Mouse (Mus musculus): ENCODE measurements around the gene Ncoa1.

GRCm38 (mm10) chr12:4313824-4314223 lies 163.2 kb downstream of the Ncoa1 start:
- TF ChIP-seq CTCF (IDR thresholded peaks at IDR 0.05; ENCODE audit: low read depth, low read length): no peak
- no peak for TF ChIP-seq EP300 (IDR thresholded peaks at IDR 0.05; ENCODE audit: insufficient read depth, low read depth, low read length)
